Mouse (Mus musculus): ENCODE data around the gene Aebp1. TPM values are rescaled to one million over a fixed set of nuclear protein-coding genes. Genes with fewer than 3 reads are reported as not detected.
A peak's percentile ranks its signal among the peaks of the same experiment; 100 is the strongest.

The Aebp1 gene
- polyA plus RNA-seq, 2 experiments, result 3.3 to 4.2 TPM

DNA sequence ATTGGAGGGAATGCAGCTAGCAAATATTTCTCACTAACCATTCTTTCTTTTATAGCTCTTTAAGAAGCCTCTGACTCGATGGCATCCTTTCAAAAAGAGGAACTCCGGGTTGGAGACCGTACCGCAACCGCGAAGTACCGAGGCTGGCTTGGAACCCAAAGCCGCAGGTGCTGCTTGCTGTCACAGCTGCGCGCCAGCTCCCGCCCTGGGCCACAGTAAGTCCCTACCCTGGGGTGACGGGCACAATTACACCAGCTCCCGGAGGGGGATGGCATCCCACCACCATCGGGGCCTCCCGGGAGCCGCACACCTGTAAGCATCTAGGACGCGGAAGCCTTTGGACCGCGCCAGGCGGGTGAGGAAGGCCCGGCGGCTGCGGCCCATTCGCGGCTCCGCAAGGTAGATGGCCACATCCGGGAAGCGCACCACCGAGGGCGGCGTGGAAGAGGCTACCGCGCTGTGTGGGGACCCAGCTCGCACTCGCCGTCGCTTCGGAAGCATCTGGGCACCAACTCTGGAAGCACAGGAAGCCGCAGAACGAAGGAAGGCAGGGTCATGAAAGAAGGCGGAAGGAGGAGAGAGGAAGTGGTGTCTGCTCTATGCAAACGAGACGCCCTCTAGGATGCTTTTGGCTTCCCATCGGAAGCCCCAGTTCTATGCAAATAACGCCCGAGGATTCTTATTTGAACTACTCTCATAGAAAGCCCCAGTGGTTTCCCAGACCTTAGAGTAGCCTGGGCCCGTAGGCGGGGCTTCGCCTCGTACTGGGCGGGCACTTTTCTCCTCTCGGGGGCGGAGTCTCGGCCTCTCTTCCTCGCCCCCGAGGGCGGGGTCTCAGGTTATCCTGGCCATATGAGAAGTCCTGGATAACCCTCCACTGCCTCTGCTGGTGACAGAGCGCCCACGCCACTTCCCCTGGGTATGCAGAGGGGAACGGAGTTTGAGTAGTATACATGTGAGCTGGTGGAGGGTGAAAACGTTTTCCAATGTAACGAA, 24.2 kb upstream of the Aebp1 start, which contains the start of gene Polm:
TSS of gene Polm (minus strand) at position 766 of the 996 bp plus-strand sequence.
- DNase-seq (ENCODE audit: low read depth in 3 of 3, low spot score in 3 of 3), result peak; percentile 85 to 91 (median 87)
- no peaks in the 10 kb centered on the region for H3K27me3 ChIP-seq (ENCODE audit: control insufficient read depth, insufficient read depth, low read length)
- TF ChIP-seq CTCF (IDR thresholded peaks at IDR 0.05; ENCODE audit: low read depth) (peak; percentile 88), EP300 (IDR thresholded peaks at IDR 0.05; ENCODE audit: low read depth) (no peak)
- peaks cover 4 to 5% of the 10 kb centered on the region in 2 experiments; a peak in 2 of 4 replicates for H3K4me1 ChIP-seq (replicated peaks; ENCODE audit: control insufficient read depth in 2 of 2, insufficient read depth in 2 of 2, low read length in 1 of 2)
- H3K27ac ChIP-seq, result peak within 1 kb of the TSS; percentile 23
- H3K36me3 ChIP-seq (replicated peaks; ENCODE audit: control insufficient read depth, insufficient read depth, low read depth), result no peaks in the 10 kb centered on the region
- H3K4me2 ChIP-seq (ENCODE audit: low read depth), result peak within 1 kb of the TSS; percentile 94
- ATAC-seq (ENCODE audit: insufficient read depth), result peak; percentile 93
- H3K4me3 ChIP-seq (ENCODE audit: insufficient read depth in 1 of 2, low read depth in 2 of 2, low read length in 2 of 2), result peak within 1 kb of the TSS; percentile 78
- WGBS (ENCODE audit: insufficient replicate concordance), result under 1% methylated on average over 63 of the region's 63 CpGs
- peak within 1 kb of the TSS; percentile 85 for H3K9ac ChIP-seq (replicated peaks)
- H3K9me3 ChIP-seq (ENCODE audit: control insufficient read depth, low read length), result no peaks in the 10 kb centered on the region

DNA sequence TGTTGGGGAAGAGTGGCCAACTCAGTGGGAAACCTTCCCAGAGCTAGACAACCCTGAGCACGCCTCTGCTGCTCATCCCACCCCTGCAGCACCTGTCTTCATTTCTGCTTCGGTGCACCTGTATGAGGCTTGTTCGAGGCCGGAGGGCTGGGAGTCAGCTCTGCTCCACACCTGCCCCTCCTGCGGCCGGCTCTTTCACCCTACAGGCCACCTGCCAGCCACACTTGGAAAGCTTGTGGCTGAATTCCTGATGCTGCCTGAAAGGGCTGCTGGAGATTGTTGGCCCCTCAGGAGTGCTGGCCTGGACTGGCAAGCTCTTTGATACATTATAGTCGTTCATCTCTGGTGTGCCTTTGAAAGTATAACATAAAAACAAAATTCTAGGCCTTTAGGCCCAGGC, 21.4 kb upstream of the Aebp1 start:
- TF ChIP-seq EP300 (IDR thresholded peaks at IDR 0.05; ENCODE audit: low read depth) (no peak), CTCF (IDR thresholded peaks at IDR 0.05; ENCODE audit: low read depth) (no peak)
- Histone ChIP-seq H3K4me3 (ENCODE audit: insufficient read depth in 1 of 2, low read depth in 2 of 2, low read length in 2 of 2) (no peak overlapping the region), H3K36me3 (replicated peaks; ENCODE audit: control insufficient read depth, insufficient read depth, low read depth) (no peaks in the 10 kb centered on the region), H3K27ac (no peak overlapping the region), H3K4me2 (ENCODE audit: low read depth) (no peak overlapping the region), H3K4me1 (replicated peaks; ENCODE audit: control insufficient read depth in 2 of 2, insufficient read depth in 2 of 2, low read length in 1 of 2) (peaks cover 4 to 5% of the 10 kb centered on the region in 2 experiments; a peak in 2 of 4 replicates), H3K9me3 (ENCODE audit: control insufficient read depth, low read length) (no peaks in the 10 kb centered on the region), H3K9ac (replicated peaks) (no peak overlapping the region), H3K27me3 (ENCODE audit: control insufficient read depth, insufficient read depth, low read length) (no peaks in the 10 kb centered on the region)
- 69% methylated on average over 7 of the region's 7 CpGs for WGBS (ENCODE audit: insufficient replicate concordance)
- DNase-seq (ENCODE audit: low read depth in 3 of 3, low spot score in 3 of 3) (no peak), ATAC-seq (ENCODE audit: insufficient read depth) (no peak)

DNA sequence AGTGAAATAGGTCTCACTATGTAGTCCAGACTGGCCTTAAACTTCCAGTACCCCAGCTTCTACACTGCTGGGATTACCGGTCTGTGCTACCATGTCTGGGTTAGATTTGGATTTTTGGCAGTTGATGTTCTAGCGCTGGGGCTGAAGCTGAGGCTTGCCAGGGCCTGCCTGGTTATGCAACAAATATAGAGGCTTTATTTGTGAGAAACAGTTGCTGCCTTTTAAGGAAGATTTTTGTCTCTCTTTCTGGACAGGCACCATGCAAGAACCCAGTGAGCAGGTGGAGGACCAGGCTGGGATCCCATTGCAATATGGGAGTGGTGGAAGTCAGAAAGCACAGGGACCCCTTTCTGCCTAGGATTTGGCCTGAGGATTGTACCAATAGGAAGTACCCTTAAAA, 20.0 kb upstream of the Aebp1 start:
- WGBS (ENCODE audit: insufficient replicate concordance), result 76% methylated on average over 2 of the region's 2 CpGs

DNA sequence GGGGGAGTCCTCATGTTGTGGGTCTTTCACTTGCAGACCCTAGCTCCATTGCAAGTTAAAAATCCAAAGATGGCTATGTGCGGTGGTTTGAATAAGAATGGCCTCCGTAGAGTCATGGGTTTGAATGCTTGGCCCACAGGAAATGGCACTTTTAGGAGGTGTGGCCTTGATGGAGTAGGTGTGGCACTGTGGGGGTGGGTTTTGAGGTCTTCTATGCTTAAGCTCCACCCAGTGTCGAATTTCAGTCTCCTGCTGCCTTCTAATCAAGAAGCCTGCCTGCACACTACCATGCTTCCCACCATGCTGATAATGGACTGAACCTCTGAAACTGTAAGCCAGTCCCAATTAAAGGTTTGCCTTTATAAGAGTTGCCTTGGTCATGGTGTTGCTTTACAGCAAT, 18.6 kb upstream of the Aebp1 start:
- H3K4me3 ChIP-seq (ENCODE audit: insufficient read depth in 1 of 2, low read depth in 2 of 2, low read length in 2 of 2), result no peak overlapping the region
- DNase-seq (ENCODE audit: low read depth in 3 of 3, low spot score in 3 of 3) (no peak), ATAC-seq (ENCODE audit: insufficient read depth) (no peak)
- H3K36me3 ChIP-seq (replicated peaks; ENCODE audit: control insufficient read depth, insufficient read depth, low read depth), result no peaks in the 10 kb centered on the region
- H3K9me3 ChIP-seq (ENCODE audit: control insufficient read depth, low read length), result no peaks in the 10 kb centered on the region
- no peak overlapping the region for H3K4me2 ChIP-seq (ENCODE audit: low read depth)
- no peak overlapping the region for H3K9ac ChIP-seq (replicated peaks)
- peaks cover 0 to 2% of the 10 kb centered on the region in 2 experiments; a peak in 1 of 4 replicates for H3K4me1 ChIP-seq (replicated peaks; ENCODE audit: control insufficient read depth in 2 of 2, insufficient read depth in 2 of 2, low read length in 1 of 2)
- H3K27me3 ChIP-seq (ENCODE audit: control insufficient read depth, insufficient read depth, low read length), result no peaks in the 10 kb centered on the region
- no peak overlapping the region for H3K27ac ChIP-seq
- WGBS (ENCODE audit: insufficient replicate concordance), result 68% methylated on average over 3 of the region's 3 CpGs
- TF ChIP-seq EP300 (IDR thresholded peaks at IDR 0.05; ENCODE audit: low read depth) (no peak), CTCF (IDR thresholded peaks at IDR 0.05; ENCODE audit: low read depth) (no peak)

More for the DNA sequence above, 20.0 kb upstream of the Aebp1 start:
- no peak overlapping the region for H3K9ac ChIP-seq (replicated peaks)
- no peak for TF ChIP-seq EP300 (IDR thresholded peaks at IDR 0.05; ENCODE audit: low read depth)
- no peak for TF ChIP-seq CTCF (IDR thresholded peaks at IDR 0.05; ENCODE audit: low read depth)
- no peak overlapping the region for H3K27ac ChIP-seq
- H3K36me3 ChIP-seq (replicated peaks; ENCODE audit: control insufficient read depth, insufficient read depth, low read depth), result no peaks in the 10 kb centered on the region
- H3K9me3 ChIP-seq (ENCODE audit: control insufficient read depth, low read length), result no peaks in the 10 kb centered on the region
- H3K27me3 ChIP-seq (ENCODE audit: control insufficient read depth, insufficient read depth, low read length), result no peaks in the 10 kb centered on the region
- DNase-seq (ENCODE audit: low read depth in 3 of 3, low spot score in 3 of 3) (no peak), ATAC-seq (ENCODE audit: insufficient read depth) (no peak)
- peaks cover 4 to 8% of the 10 kb centered on the region in 2 experiments; a peak in 2 of 4 replicates for H3K4me1 ChIP-seq (replicated peaks; ENCODE audit: control insufficient read depth in 2 of 2, insufficient read depth in 2 of 2, low read length in 1 of 2)
- no peak overlapping the region for H3K4me2 ChIP-seq (ENCODE audit: low read depth)
- no peak overlapping the region for H3K4me3 ChIP-seq (ENCODE audit: insufficient read depth in 1 of 2, low read depth in 2 of 2, low read length in 2 of 2)

Measured in liver, embryonic 14.5 days (tissue).